Mouse (Mus musculus) neural tube, embryonic 15.5 days (tissue): ENCODE measurements around the gene Proser3. TPM values are rescaled to one million over a fixed set of nuclear protein-coding genes. Genes with fewer than 3 reads are reported as not detected.

Source experiments
- ATAC-seq: fragments of 200-750 bp; cut with Nextera tagmentation; 2 replicates; pipeline ENCODE4 v1.8.0; 2017; ENCODE audit warnings: mild to moderate bottlenecking, moderate TSS enrichment, moderate library complexity; ENCODE audit not compliant: low FRiP score
- H3K27ac ChIP-seq: fragments of 300-500 bp; sonication (generic); replicated peaks from 2 replicates; pipeline ENCODE4 v1.5.1; 2015; ENCODE audit warnings: mild to moderate bottlenecking, inconsistent platforms
- H3K27me3 ChIP-seq: fragments of 300-500 bp; sonication (generic); replicated peaks from 2 replicates; pipeline ENCODE4 v1.6.1; 2015; ENCODE audit warnings: inconsistent platforms
- H3K36me3 ChIP-seq: fragments of 300-500 bp; sonication (generic); 2 replicates; pipeline ENCODE4 v1.6.1; 2015; ENCODE audit warnings: inconsistent platforms
- H3K4me1 ChIP-seq: fragments of 300-500 bp; sonication (generic); 2 replicates; pipeline ENCODE4 v1.6.1; 2015; ENCODE audit warnings: inconsistent platforms
- H3K4me2 ChIP-seq: fragments of 300-500 bp; sonication (generic); 2 replicates; pipeline ENCODE4 v1.6.1; 2015; ENCODE audit warnings: inconsistent platforms, mild to moderate bottlenecking, moderate library complexity
- H3K4me3 ChIP-seq: fragments of 300-500 bp; sonication (generic); replicated peaks from 2 replicates; pipeline ENCODE4 v1.5.1; 2015; ENCODE audit warnings: mild to moderate bottlenecking, inconsistent platforms
- H3K9ac ChIP-seq: fragments of 300-500 bp; sonication (generic); replicated peaks from 2 replicates; pipeline ENCODE4 v1.6.1; 2015; ENCODE audit warnings: mild to moderate bottlenecking, inconsistent platforms
- H3K9me3 ChIP-seq: fragments of 300-500 bp; sonication (generic); replicated peaks from 2 replicates; pipeline ENCODE4 v1.6.1; 2016; ENCODE audit warnings: inconsistent platforms
- WGBS: fragments of 180-500 bp; shearing (Covaris S2); methylation state at CpG from one replicate; pipeline ENCODE4 v1.1.7; 2015; ENCODE audit warnings: mixed read lengths; 5-methylcytosine and 5-hydroxymethylcytosine counted together
- polyA plus RNA-seq: library from polyadenylated mRNA; unstranded; fragments of >200 nt; fragmentation: Nextera tagmentation; extraction: Ambion mirVana; gene quantifications from 2 replicates; pipeline ENCODE4 v1.2.1, GENCODE M21; 2015

The Proser3 gene
- polyA plus RNA-seq, 1 experiment from 2014 or later: 7.9 TPM

- Histone ChIP-seq H3K9me3 (no peaks in the 10 kb centered on the region), H3K4me3 (peak overlapping the region; percentile 71), H3K4me1 (peaks cover 38% of the 10 kb centered on the region), H3K9ac (0 out of 2 replicates have a peak overlapping the region, but pooled peaks have one; percentile 81), H3K27ac (no peak overlapping the region), H3K27me3 (peaks cover 5% of the 10 kb centered on the region; the same call in 1 of the 2 replicates), H3K4me2 (peak overlapping the region; percentile 98), H3K36me3 (peaks cover 35% of the 10 kb centered on the region)
- WGBS: 91% methylated on average over 13 of the region's 13 CpGs
- no peak for ATAC-seq
Observed at GRCm38 (mm10) chr7:30557901-30558514, 5.9 kb upstream of the Proser3 start.

- Histone ChIP-seq H3K4me3 (no peak overlapping the region), H3K9me3 (no peaks in the 10 kb centered on the region), H3K27me3 (peaks cover 5% of the 10 kb centered on the region; the same call in 1 of the 2 replicates), H3K27ac (no peak overlapping the region), H3K4me1 (peaks cover 39% of the 10 kb centered on the region), H3K36me3 (peaks cover 35% of the 10 kb centered on the region), H3K9ac (no peak overlapping the region), H3K4me2 (no peak overlapping the region)
- WGBS: 93% methylated on average over 18 of the region's 18 CpGs
- no peak for ATAC-seq
Observed at GRCm38 (mm10) chr7:30556894-30557536, 4.9 kb upstream of the Proser3 start.

DNA sequence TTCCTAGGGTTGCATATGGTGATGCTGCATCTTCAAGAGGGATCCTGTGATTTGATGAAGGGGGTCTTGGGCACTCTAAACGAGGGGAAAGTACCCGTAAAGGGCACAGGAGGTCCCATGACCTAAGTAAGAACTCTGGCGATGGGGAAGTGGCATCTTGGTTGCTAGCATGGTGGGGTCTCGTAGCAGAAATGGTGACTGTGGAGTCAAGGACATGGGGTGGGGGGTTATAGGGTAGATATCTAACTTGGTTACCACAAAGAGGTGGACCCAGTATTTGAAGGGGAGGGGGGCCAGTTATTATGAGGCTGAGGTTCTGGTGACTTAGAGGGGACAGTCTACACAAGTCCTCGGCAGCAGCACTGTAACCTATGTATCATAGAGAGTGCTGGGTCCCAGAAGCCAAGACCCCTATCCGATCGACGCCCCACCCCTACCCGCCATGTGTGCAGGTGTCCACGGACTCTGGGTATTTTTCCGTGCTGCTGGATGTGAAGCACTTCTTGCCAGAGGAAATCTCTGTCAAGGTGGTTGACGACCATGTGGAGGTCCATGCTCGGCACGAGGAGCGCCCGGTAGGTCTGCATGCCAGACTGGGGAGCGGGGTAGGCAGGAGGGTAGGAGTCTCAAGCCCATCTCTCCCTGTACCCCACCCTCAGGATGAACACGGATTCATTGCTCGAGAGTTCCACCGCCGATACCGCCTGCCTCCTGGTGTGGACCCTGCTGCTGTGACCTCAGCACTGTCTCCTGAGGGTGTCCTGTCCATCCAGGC is 1.9 kb upstream of the Proser3 start:
- no peak for ATAC-seq
- WGBS: 85% methylated on average over 22 of the region's 22 CpGs
- peak overlapping the region; percentile 79 for H3K4me2 ChIP-seq
- H3K27me3 ChIP-seq: peaks cover 5% of the 10 kb centered on the region; the same call in 1 of the 2 replicates
- no peak overlapping the region for H3K27ac ChIP-seq
- H3K4me3 ChIP-seq: no peak overlapping the region
- peak overlapping the region; percentile 46; the same call in 1 of the 2 replicates for H3K9ac ChIP-seq
- peaks cover 33% of the 10 kb centered on the region for H3K4me1 ChIP-seq
- H3K36me3 ChIP-seq: peaks cover 35% of the 10 kb centered on the region
- no peaks in the 10 kb centered on the region for H3K9me3 ChIP-seq

GRCm38 (mm10) chr7:30553021-30553589 is 1.0 kb upstream of the Proser3 start:
- peaks cover 42% of the 10 kb centered on the region for H3K36me3 ChIP-seq
- H3K9me3 ChIP-seq: no peaks in the 10 kb centered on the region
- H3K4me3 ChIP-seq: peak overlapping the region; percentile 76
- peaks cover 24% of the 10 kb centered on the region for H3K4me1 ChIP-seq
- peak overlapping the region; percentile 46 for H3K9ac ChIP-seq
- peaks cover 5% of the 10 kb centered on the region; the same call in 1 of the 2 replicates for H3K27me3 ChIP-seq
- 4% methylated on average over 23 of the region's 23 CpGs for WGBS
- H3K27ac ChIP-seq: peak overlapping the region; percentile 98
- H3K4me2 ChIP-seq: peak overlapping the region; percentile 79
- ATAC-seq: no peak

DNA sequence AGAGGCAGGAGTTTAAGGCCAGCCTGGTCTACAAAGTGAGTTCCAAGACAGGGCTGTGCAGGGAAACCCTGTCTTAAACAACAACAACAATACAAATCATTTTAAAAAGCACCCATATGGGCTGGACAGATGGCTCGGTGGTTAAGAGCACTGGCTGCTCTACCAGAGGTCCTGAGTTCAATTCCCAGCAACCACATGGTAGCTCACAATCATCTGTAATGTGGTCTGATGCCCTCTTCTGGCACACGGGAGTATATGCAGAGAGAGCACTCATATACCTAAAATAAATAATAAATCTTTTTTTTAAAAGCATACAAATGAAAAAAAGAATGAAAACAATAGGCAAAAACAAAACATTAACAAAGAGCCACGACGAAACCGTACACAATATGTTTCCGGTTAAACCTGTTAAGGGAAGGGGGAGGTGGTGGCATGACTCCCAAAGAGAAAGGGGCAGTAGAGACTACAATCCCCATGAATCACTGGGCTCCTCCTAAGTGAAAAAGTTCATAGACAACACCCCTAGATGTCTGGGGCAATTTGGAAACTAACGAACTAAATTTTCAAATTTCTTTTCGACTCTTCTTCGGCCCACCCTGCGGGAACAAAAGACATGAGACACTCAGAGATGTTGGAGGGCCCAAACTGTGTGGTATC is 526 bp downstream of the Proser3 start:
- peak; percentile 75 for ATAC-seq
- Histone ChIP-seq H3K36me3 (peaks cover 41% of the 10 kb centered on the region), H3K27ac (peak overlapping the region; percentile 98), H3K9me3 (no peaks in the 10 kb centered on the region), H3K4me1 (peaks cover 20% of the 10 kb centered on the region), H3K27me3 (peaks cover 5% of the 10 kb centered on the region; the same call in 1 of the 2 replicates), H3K9ac (peak overlapping the region; percentile 64), H3K4me3 (peak overlapping the region; percentile 76), H3K4me2 (peak overlapping the region; percentile 79)
- WGBS: 3% methylated on average over 10 of the region's 10 CpGs

DNA sequence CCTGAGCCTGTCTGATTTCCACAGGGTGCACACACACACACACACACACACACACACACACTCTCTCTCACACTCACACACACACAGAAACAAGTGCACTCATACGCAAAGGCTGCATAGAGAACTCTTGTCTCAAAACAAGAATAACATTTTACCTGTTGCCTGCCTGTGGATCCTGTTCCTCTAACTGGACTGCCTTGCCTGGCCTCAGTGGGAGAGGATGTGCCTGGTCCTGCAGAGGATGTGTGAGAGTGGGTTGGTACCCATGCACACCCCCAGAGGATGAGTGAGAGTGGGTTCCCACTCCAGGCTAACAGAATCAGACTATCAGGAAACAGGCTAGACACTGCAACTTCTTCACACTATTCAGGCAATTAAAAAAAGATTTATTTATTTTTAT is 1.5 kb downstream of the Proser3 start:
- Histone ChIP-seq H3K27me3 (peaks cover 5% of the 10 kb centered on the region; the same call in 1 of the 2 replicates), H3K27ac (no peak overlapping the region), H3K9me3 (no peaks in the 10 kb centered on the region), H3K36me3 (peaks cover 38% of the 10 kb centered on the region), H3K4me3 (no peak overlapping the region), H3K9ac (no peak overlapping the region), H3K4me2 (no peak overlapping the region), H3K4me1 (peaks cover 20% of the 10 kb centered on the region)
- WGBS: 93% methylated on average over 1 of the region's 1 CpGs
- ATAC-seq: no peak

DNA sequence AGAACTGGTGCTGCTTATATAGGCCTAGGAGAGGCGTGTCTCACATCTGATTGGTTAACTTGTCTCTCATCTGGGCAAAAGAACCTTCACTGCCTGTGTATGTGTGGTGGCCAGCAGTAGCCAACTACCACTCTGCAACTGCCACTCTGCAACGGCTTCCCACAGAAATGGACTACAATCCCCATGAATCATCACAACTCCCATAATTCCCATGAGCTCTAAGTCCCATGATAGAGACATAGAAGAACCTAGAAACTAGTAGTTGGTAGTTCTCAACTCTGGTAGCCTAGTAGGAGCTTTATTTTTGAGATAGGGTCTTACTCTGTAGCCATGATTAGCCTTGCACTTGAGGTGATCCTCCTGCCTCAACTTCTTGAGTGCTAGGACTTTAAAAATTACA is 2.2 kb downstream of the Proser3 start:
- H3K9ac ChIP-seq: no peak overlapping the region
- WGBS: 76% methylated on average over 2 of the region's 2 CpGs
- peaks cover 20% of the 10 kb centered on the region for H3K4me1 ChIP-seq
- H3K9me3 ChIP-seq: no peaks in the 10 kb centered on the region
- H3K27ac ChIP-seq: no peak overlapping the region
- H3K36me3 ChIP-seq: peaks cover 31% of the 10 kb centered on the region
- peaks cover 5% of the 10 kb centered on the region; the same call in 1 of the 2 replicates for H3K27me3 ChIP-seq
- H3K4me3 ChIP-seq: no peak overlapping the region
- H3K4me2 ChIP-seq: no peak overlapping the region
- ATAC-seq: no peak

- no peak for ATAC-seq
- peaks cover 37% of the 10 kb centered on the region for H3K36me3 ChIP-seq
- no peak overlapping the region for H3K9ac ChIP-seq
- no peak overlapping the region for H3K4me3 ChIP-seq
- no peaks in the 10 kb centered on the region for H3K4me1 ChIP-seq
- H3K27ac ChIP-seq: no peak overlapping the region
- H3K9me3 ChIP-seq: no peaks in the 10 kb centered on the region
- H3K27me3 ChIP-seq: no peaks in the 10 kb centered on the region
- H3K4me2 ChIP-seq: no peak overlapping the region
- 94% methylated on average over 2 of the region's 2 CpGs for WGBS
Observed at GRCm38 (mm10) chr7:30544327-30544726, 7.8 kb downstream of the Proser3 start.

DNA sequence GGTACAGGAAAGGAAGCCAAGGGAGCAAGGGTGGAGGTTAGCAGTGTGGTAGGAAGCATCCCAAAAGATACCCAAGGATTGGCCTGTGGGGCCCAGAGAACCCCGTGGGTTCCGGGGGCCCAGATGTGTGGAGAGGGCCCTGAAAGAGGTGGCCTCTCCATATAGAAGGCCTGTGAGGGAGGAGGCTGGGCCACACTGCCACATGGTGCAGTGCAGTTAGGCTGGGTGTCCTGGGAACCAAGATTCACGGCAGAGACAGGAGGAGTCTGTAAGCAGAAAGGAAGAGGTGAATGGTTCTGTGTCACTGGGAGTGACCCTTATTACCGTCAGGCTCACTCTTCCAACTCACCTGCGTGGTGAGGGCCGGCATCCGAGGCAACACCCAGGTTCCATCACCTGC is 11.5 kb downstream of the Proser3 start:
- WGBS: 94% methylated on average over 7 of the region's 7 CpGs
- no peak for ATAC-seq
- H3K4me3 ChIP-seq: no peak overlapping the region
- H3K27me3 ChIP-seq: no peaks in the 10 kb centered on the region
- no peaks in the 10 kb centered on the region for H3K9me3 ChIP-seq
- no peak overlapping the region for H3K9ac ChIP-seq
- no peak overlapping the region for H3K4me2 ChIP-seq
- peaks cover 14% of the 10 kb centered on the region for H3K36me3 ChIP-seq
- H3K27ac ChIP-seq: no peak overlapping the region
- H3K4me1 ChIP-seq: peaks cover 6% of the 10 kb centered on the region

GRCm38 (mm10) chr7:30534633-30535577 is 17.2 kb downstream of the Proser3 start, which contains the start of gene Arhgap33:
Gene Arhgap33, minus strand, starts transcription at chr7:30535060.
- peak within 1 kb of the TSS; percentile 95 for H3K27ac ChIP-seq
- peak within 1 kb of the TSS; percentile 86 for H3K4me2 ChIP-seq
- under 1% methylated on average over 73 of the region's 84 CpGs for WGBS
- H3K9ac ChIP-seq: peak within 1 kb of the TSS; percentile 89
- peaks cover 46% of the 10 kb centered on the region for H3K4me1 ChIP-seq
- H3K36me3 ChIP-seq: peaks cover 31% of the 10 kb centered on the region
- H3K4me3 ChIP-seq: peak within 1 kb of the TSS; percentile 72
- H3K9me3 ChIP-seq: no peaks in the 10 kb centered on the region
- no peaks in the 10 kb centered on the region for H3K27me3 ChIP-seq
- peak; percentile 94 for ATAC-seq
